Mouse (Mus musculus) thymus, adult 18-20 months (tissue): ENCODE measurements at regions not wholly inside any gene's neighbourhood (a gene's known extent, or its start where the extent isn't known, plus 50 kb on each side); places are given as distances from the start of the nearest gene placed in this dataset.

Source experiments
- DNase-seq, 2 experiments: peaks; one replicate each; pipeline ENCODE4 v3.0.0; 2022; ENCODE audit warnings: mixed read lengths in 2 of 2

DNA sequence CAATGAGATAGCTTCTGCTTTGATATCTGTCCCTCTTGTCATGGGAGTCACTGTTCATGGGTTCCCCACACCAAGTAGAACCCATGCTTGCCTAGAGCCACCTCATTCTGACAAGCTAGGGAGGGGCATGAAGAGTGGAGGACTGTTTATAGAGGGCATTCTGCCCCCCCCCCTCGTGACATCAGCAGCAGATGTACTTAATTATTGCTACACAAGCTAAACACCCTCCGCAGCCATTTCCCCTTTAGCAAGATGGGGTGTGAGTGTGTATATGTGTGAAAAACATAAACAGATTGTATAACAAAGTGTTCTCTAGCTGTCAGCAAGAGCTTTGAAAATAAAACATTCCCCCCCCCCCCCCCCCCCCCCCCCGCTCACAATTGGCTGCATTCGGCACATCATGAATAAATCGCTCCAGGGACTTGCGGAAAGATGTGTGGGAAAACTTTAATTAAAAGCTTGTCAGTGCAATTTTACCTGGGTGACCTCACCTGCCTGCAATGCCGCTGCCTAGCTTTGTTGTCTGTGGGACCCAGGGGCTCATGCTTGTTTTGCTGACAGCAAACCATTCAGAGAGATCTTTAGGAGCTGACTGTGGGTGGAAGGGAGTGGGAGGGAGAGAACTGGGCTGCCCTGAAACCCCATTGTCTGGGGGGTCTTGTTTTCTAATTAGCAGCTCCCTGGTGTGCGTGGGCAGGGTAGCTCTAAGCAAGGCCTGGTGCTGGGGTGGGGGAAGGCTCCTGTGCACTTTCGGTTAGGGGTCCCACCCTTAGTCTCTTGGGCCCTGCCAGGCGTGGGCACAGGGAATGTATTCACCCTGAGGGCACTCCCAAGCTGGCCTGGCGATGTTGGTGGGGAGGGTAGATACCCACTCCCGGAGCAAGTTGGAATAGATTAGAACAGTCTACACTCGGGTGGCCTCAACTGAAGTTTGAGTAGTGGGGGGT lies 63.4 kb downstream of the Irx2 start:
- DNase-seq: no peak

DNA sequence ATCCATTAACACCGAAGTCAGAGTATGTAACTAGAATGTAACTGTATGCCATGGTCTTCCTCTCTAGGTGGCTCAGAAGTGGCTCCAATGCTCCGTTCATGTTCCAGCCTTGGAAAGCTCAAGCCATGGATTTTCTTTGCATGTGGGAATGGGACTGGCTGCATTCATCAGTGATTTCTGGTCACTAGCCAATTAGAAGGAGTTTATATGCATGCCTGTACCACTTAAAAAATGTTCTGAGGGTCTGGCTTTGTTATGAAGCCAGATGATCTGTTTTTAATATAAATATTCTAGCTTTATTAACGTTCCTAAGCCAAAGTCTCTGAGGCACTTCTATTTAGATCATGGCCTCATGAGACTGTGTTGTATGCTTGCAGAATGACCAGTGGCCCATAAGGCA lies 78.8 kb downstream of the Irx2 start:
- DNase-seq: no peak

DNA sequence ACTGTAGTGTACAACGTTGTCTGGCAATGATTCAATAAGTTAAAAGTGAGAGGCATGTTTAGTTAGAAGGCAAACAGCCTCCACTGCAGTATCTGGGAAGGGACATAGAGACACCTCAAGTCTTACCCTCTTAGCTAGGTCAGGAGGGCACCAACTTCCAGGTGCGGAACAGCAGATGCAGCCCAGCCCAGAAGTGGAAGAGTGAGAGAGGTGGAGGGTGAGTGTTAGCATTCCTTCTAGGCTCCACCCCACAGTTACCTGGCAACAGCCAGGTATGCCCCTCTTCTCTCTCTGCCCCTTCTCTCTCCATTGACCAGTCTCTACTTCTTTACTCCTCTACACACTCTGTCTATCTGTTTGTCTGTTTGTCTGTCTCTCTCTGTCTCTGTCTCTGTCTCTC lies 80.1 kb downstream of the Irx2 start:
- no peak for DNase-seq

DNA sequence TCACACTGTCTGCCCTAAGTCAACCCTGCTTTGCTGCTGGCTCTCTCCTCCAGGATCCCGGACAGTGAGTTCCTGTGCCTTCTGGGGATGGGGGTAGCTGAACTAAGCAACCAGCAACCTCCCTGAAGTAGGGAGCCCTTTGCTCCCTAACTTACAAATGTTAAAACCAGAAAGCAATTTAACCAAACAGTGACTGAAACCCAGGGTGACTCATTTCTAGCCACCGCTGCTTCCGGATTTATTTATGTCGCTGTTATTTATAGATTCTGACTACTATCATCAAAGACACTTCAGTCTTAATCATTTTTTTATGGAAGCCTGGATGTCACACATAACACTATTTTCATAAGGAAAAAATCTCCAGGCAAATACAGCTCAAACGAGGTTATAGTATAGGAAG lies 81.4 kb downstream of the Irx2 start:
- DNase-seq: no peak

DNA sequence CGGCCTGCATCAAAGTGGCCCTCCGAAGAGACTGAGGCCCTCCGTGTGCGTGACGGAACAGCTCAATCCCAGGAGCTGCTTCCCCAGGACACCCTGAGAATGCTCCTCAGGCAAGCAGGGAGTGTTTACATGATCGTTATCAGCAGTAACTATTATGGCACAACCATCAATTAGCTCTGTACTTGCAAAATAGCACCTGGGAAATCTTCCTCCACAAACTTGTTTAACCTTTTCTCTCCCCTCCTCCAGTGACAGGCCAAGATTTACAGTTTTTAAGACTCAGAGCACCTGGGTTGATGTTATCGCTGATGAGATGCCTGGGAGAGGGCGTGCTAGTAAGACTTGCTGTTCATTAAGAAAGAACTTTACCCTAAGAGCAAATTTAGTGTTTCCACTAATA lies 82.5 kb downstream of the Irx2 start:
- no peak for DNase-seq

DNA sequence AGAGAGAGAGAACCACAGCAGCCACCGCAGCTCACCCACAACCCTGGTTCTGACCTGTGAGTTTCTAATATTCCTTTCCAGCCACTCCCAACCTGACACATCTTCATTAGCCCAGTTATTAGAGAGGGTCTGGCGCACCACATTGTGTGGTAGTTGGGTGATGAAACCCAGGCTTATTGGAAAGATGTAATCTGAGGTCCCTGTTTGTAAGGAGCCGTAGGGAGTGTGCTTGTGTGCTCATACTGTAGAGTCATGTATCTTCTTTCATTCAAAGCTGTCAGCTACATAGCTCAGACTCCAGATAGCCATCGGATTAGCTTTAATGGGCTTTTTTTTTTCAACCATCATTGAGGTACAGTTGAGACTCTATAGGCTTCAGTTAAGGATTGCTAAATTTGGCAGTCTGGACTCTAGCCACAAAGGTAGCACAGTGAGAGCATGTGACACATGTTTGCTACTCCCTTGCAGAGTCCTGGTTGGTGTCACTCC lies 83.3 kb downstream of the Irx2 start:
- DNase-seq: no peak

DNA sequence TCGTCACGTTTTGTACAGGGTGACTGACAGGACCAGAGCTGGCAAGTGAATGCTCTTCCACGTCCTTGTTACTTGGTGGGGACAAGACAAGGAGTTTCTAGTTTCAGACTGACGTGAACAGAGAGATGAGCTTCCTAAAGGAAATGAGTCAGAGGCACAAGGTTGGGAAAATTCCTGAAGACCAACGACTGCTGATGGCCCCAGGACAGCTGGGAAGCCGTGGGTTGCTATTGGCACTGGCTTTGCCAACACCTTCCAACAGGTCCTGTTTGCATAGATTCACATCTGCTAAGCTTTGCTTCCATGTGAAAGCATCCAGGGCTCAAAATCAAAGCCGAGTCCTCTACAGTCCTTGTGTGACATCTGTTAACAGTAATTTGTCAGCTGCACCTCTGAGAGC lies 86.2 kb downstream of the Irx2 start:
- no peak for DNase-seq

DNA sequence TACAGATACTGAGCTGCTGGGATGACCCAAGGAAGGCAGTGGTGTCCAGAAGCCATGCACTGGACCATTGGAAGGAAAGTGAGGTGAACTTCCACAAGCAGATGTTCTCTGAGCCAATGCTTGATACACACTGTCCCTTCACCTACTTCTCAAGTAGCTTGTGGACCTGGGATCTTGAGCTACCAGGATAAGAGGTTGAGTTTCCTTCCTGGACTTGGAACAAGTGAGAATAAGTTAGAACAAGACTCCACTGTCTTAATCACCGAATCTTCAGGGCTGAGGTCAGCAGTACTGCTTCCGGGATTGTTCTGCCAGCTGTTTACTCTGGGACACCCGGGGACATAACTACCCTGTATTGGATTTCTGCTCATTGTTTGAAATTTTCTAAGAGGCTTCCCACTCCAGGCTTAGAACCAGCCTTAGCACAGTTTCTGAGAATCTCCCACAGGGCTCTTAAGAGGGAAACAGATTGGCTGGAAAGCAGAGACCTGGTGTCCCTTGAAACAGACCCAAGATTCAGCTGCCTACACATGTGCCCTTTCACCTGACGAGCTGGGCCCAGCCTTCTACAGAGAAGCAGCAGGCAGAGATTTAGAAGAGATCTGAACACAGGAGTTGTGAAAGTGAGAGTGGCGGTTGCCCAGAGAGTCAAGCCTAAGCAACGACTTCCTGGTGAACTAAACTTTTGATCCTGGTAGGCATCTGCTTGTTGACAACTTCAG lies 87.5 kb downstream of the Irx2 start:
- no peak for DNase-seq

DNA sequence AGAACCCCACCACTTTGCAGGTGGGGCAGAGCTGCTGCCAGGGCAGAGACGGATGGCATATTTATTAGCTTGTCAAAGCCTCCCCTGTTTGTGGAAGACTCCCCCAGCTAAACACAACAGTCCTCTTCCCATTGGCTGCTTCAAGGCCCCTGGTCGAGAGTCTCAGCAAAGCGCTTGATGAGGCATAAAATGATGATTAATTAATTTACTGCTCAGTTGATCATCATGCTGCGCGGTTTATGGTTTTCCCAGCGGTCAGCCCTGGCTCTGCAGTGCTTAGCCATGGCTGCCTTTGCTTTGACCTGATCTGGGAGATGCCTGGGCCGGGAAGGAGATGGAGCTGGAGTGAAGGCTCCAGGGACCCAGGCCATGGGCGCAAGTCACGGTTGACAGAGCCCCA lies 98.5 kb downstream of the Irx2 start:
- DNase-seq: no peak

DNA sequence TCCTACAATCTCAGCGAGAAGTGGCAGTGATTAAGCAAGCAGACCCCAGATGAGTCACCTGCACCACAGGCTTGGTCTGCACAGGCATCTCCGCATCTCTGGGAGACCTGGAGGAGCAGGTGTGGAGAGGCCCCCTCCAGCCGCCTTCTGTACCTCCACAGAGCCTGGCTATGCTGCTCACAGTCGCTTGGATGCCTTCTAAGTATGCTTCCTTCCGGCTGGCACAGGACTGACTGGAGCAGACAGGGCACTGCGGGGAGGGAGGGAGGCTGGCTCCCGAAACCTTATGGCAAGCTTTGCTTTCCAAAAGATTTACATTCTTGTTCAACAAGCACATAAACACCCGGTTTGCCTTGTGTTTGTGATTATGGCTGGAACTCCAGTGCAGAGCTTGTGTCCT lies 107.3 kb downstream of the Irx2 start:
- DNase-seq: no peak

DNA sequence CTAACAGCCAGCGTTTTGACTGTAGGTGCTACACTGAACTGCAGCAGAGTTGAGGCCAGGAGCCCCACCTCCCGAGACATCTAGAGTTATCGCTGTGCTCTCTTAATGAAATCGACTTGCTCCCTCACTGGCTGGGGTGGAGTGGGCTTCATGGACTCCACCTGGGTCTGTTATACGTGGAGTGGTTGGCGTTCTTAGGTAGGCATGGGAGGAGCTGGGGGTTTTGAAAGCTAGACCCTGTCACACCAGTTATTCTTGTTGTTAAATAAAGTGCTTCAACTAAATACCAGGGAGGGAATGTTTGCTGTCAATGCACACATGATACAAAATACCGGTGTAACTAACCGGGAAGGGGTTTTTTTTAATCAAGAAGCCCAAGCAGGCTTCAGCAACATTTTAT lies 108.4 kb downstream of the Irx2 start:
- DNase-seq: no peak

DNA sequence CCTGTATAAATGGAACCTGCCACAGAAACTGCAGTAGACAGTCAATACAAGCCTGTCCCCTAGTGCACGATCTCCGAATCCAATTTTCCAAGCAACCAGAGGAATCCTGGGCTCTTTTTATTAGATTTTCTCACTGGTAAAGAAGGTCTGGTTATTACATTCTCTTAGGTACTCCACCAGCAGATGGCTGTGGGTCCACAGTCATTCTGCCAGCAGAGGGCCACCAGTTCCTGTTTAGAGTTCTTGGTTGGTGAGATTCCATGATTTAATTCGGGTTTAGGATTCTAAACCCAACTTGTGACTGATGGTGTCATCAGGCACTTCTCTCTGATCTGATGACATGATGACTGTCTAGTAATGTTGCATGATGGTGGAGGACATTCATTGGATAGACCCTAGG lies 118.6 kb downstream of the Irx2 start:
- DNase-seq: no peak

DNA sequence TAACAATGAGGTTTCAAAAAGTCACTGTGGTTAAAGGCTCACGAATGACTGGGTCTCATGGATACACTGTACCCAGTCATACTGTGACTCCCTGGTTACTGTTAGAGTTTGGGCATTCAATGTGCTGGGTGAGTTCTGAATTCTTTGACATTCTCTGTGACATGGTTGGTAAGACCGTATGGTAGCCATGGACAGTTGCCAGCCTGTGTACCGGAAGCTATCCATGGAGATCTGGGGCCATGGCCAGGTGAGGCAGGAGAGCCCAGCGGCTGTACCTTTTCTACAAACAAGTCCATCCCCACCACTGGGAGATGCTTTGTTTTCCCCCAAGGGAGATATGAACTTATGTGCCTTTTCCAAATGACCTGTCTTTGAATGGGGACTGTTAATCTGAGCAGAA lies 126.4 kb downstream of the Irx2 start:
- DNase-seq: no peak

DNA sequence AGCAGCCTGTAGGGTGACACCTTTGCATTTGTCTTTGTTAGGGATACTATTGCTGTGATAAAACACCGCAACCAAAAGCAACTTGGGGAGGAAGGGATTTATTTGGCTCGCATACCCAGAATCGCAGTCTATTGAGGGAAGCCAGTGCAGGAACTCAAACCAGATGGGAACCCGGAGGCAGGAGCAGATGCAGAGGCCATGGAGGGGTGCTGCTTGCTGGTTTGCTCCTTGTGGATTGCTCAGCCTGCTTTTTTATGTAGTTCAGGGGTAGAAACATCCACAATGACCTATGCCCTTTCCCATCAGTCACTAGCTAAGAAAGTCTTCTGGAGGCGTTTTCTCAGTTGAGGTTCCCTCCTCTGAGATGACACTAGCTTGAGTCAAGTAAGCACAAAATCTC lies 133.9 kb downstream of the Irx2 start:
- no peak for DNase-seq

DNA sequence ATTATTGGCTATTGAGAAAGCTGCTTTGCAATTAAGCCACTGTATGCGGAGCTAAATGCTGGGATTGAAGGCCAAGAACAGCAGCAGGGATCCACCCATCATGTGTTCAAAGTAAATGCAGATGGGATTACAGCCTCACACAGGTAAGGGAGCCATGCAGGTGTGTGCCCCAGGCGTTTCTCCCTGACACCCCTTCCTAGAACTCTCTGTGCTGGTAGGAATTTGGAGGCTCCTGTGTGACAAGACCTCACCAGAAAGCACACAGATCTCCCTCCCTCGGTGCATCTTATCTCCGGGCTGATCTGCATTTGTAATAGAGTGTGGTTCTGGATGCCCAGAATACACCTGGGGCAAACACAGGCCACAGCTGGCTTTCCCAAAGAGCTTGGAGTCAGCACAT lies 134.7 kb downstream of the Irx2 start:
- no peak for DNase-seq

DNA sequence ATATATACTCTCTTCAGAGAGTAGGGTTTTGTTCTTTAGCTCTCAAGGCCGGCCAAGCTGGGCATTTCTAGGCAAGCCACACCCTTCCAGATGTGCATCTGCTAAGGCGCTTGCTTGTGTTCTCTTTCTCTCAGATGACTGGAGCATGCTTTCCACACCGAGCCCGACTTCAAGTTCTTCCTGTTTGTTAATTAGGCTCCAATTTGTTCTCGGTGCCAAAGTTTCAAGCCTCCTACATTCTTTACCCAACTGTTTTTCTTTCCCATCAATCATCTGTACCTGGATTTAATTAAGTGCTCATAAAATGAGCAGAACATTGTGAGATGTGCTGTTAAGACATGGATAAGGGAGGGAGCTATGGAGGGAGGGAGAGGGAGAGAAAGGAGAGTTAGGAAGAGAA lies 138.7 kb downstream of the Irx2 start:
- DNase-seq: no peak

DNA sequence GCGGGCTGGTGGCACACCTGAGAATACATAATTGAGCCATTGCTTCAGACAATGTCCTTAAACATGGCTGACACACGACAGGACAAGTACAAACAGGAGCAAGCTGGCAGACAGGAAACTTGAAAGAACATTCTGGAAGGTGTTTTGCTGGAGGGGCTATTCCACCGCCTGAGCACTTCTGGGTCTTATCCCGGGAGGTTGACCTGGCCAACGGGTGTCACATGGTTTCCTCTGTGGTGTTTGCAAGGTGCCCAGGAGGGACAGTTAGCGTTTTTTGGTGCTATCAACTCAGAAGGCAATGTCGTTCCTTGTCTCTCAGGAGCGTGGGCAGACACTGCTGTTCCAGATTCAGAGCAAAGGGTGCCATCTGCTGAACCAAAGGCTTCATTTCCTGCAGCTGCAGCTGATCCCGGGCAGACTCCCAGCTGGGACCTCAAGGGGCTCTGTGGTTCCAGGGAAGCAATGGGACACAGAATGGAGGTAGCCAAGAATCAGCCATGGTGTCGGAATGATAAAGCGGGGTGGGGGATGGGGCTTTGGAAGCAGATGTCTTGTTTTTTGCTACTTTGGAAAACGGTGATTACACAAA lies 140.5 kb downstream of the Irx2 start:
- no peak for DNase-seq

DNA sequence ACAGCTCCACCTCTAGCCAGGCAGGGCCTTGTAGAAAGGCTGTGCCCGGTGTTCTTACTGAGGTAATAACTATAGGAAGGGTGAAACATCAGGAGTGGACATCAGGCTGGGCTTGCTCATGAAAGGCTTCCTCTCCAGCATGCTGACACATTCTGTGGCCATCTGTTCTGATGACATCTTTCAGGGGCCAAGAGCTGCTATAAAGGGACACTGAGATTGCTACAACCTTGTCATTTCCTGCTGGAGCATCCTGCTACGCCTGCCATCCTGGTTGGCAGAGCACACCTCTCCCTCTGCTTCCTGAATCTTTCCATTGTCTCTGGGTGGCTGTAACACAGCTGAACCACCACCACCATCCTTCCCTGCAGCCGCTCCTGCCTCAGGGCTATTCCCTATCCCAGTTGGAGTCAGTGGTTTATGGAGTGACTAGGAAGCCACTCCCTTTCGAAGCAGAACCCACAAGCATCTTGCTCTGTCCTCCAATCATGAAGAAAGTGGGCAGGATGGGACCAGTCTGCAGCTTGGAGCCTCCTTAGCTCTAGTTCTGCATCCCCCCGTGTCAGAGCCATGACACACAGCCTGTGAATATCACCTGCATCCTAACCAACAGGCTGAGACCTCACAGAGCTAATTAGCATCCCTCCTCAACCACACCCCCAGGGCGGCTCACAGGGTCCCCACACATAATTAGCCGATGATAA lies 154.6 kb downstream of the Irx2 start:
- DNase-seq: no peak

DNA sequence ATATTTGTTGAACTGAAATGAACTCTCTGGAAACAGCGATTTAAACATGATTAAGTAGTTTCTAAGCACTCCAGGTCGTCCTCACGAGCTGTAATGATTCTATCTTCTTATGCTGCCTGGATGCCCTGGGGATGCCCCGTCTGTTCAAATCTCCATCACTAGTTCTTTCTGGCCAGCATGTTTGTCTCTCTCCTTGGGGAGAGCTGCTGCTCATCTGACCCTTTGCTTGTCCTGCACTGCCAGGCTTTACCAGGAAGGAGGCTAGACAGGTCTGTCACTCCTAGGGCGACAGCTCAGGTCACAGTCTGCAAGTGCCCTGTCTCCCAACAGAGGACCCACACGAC lies 155.1 kb downstream of the Irx2 start:
- no peak for DNase-seq

DNA sequence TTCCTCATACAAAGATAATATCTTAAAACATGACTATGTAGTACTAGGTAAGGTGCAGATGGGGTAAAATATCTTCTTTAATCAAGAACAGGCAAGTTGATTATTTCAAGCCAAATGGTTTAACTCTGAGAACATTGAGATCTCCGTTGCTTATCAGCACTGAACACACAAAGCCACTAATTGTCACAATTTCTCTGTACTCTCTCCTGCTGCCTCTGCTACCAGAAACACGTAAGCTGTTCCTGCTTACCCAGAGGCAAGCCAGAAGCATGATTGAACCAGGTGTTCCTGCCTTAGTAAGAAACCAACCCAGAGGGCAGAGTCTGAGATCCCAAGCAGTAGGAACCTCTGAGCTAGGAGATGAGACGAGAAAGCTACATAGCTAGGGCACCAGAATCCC lies 164.1 kb downstream of the Irx2 start:
- no peak for DNase-seq

DNA sequence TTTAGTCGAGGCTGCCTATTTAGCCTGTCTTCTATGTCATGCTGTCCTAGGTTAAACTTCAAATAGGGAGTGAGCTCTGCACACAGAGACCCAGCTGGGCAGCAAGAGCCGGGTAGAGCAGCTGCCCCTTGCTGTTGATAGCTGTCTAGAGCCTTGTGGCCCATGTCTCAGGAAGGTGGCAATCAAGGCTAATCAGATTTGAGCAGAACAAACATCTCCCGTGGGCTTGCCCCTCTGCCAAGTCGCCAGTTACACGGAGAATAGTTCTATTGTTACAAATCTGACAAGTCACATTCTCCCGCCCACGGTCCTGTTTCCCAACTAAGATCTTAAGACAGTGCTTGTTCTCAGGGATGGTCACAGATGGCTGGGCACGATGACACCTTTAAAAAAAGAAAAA lies 171.4 kb downstream of the Irx2 start:
- no peak for DNase-seq

DNA sequence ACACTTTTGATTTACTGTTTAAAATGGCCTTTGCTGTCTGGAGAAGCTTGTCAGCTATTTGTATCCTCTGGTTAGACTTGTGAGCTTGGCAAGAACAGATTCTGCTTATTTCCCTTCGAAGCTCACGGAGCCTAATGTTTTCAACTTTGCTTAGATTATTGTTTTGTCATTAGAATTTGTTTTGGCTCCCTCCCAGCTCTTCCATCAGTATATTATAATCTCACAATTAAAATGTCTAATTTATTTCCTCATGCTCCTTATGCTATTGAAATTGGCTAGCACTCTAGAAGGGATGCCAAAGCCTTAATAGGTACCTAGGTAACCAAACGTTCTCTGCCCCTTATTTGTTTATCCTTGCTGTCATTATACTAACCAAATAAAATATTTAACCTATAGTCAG lies 171.9 kb downstream of the Irx2 start:
- no peak for DNase-seq

DNA sequence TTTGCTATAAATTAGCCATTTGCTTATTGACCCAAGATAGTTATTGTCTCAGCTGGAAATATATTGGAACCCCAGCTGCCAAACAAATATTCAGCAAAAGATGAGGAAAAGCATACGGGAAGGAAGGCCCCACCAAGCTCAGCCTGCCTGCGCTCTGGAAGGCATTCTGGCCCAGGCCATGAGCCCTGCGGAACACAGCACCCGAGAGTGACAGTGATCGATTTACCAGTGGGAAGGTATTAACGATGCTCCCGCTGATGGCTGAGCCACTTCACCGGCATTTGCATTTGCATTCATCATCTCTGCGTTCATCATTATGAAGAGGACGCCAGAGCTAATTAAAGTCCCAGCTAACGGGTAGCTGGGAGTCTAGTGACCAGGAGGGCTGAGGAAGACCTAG lies 174.8 kb downstream of the Irx2 start:
- DNase-seq: no peak
